Mouse (Mus musculus): ENCODE measurements around the gene Ern2. TPM values are rescaled to one million over a fixed set of nuclear protein-coding genes. Genes with fewer than 3 reads are reported as not detected.

The Ern2 gene
- total and polyA plus RNA-seq, 3 experiments: not detected

- TF ChIP-seq NRF1 (IDR thresholded peaks at IDR 0.05; ENCODE audit: insufficient read depth, low read depth, low read length, poor library complexity, severe bottlenecking) (peak; percentile 69), MXI1 (IDR thresholded peaks at IDR 0.05; ENCODE audit: low read depth, low read length) (peak; percentile 77), POLR2A (IDR thresholded peaks at IDR 0.05; ENCODE audit: control insufficient read depth in 1 of 2, insufficient read depth in 1 of 2, low read depth in 1 of 2, low read length in 2 of 2, poor library complexity in 1 of 2) (peak; percentile 78 to 88), ZNF384 (IDR thresholded peaks at IDR 0.05; ENCODE audit: low read depth, low read length) (no peak), EP300 (IDR thresholded peaks at IDR 0.05; ENCODE audit: low read depth in 1 of 2, low read length in 2 of 2) (no peak), NELFE (IDR thresholded peaks at IDR 0.05; ENCODE audit: low read depth, low read length) (peak; percentile 80), USF1 (IDR thresholded peaks at IDR 0.05; ENCODE audit: low read depth, low read length) (no peak), HCFC1 (IDR thresholded peaks at IDR 0.05; ENCODE audit: low read depth, low read length) (peak; percentile 81), RCOR1 (IDR thresholded peaks at IDR 0.05; ENCODE audit: low read depth, low read length) (no peak), GATA1 (IDR thresholded peaks at IDR 0.05; ENCODE audit: low read depth, low read length) (no peak), ETS1 (IDR thresholded peaks at IDR 0.05; ENCODE audit: low read depth, low read length) (no peak), RAD21 (IDR thresholded peaks at IDR 0.05; ENCODE audit: low read depth, low read length) (no peak), CHD2 (IDR thresholded peaks at IDR 0.05; ENCODE audit: low read length) (no peak), CHD1 (IDR thresholded peaks at IDR 0.05; ENCODE audit: low read depth, low read length) (peak; percentile 55; the same call in 1 of the 2 replicates), ELF1 (IDR thresholded peaks at IDR 0.05; ENCODE audit: low read depth, low read length) (no peak), SMC3 (IDR thresholded peaks at IDR 0.05; ENCODE audit: low read depth, low read length) (no peak), CTCF (IDR thresholded peaks at IDR 0.05 in 2 of 3, conservative IDR thresholded peaks at IDR 0.05 in 1 of 3; ENCODE audit: control insufficient read depth in 1 of 3, insufficient read depth in 1 of 3, low read depth in 2 of 3, low read length in 3 of 3, poor library complexity in 1 of 3, severe bottlenecking in 1 of 3) (no peak), POLR2AphosphoS2 (IDR thresholded peaks at IDR 0.05; ENCODE audit: low read length) (peak; percentile 76), MAFK (IDR thresholded peaks at IDR 0.05; ENCODE audit: borderline replicate concordance, low read depth, low read length) (no peak), MAZ (IDR thresholded peaks at IDR 0.05; ENCODE audit: low read depth, low read length) (peak; percentile 52; the same call in 1 of the 2 replicates)
Measured at GRCm38 (mm10) chr7:122158915-122159902, 26.8 kb downstream of the Ern2 start, which contains the start of gene Plk1 (continued).

GRCm38 (mm10) chr7:122158488-122158887, 27.5 kb downstream of the Ern2 start:
- peaks cover 3 to 19% of the 10 kb centered on the region in 2 experiments for H3K36me3 ChIP-seq (ENCODE audit: control insufficient read depth in 1 of 2, insufficient read depth in 2 of 2, low read length in 2 of 2)
- H3K79me2 ChIP-seq (ENCODE audit: control insufficient read depth, insufficient read depth, low read length, poor library complexity): peaks cover 48% of the 10 kb centered on the region
- H3K9ac ChIP-seq (ENCODE audit: control insufficient read depth, low read depth, low read length, poor library complexity, severe bottlenecking): peak overlapping the region; percentile 94
- no peaks in the 10 kb centered on the region for H3K27me3 ChIP-seq (ENCODE audit: control insufficient read depth in 1 of 2, insufficient read depth in 2 of 2, low read length in 2 of 2)
- peaks cover 8 to 19% of the 10 kb centered on the region in 2 experiments; a peak in 3 of 4 replicates for H3K4me1 ChIP-seq (ENCODE audit: control insufficient read depth in 1 of 2, insufficient read depth in 2 of 2, low read length in 2 of 2)
- TF ChIP-seq MYC (IDR thresholded peaks at IDR 0.05; ENCODE audit: low read depth, low read length) (no peak), CHD2 (IDR thresholded peaks at IDR 0.05; ENCODE audit: low read length) (no peak), MXI1 (IDR thresholded peaks at IDR 0.05; ENCODE audit: low read depth, low read length) (0 out of 2 replicates have a peak, but pooled peaks have one; percentile 0)
- no peaks in the 10 kb centered on the region for H3K9me3 ChIP-seq (replicated peaks; ENCODE audit: insufficient read depth, low read length)
- H3K27ac ChIP-seq (ENCODE audit: control insufficient read depth, low read depth, low read length): peak overlapping the region; percentile 85
- H3K4me3 ChIP-seq (ENCODE audit: control insufficient read depth in 1 of 2, insufficient read depth in 1 of 2, low read depth in 2 of 2, low read length in 2 of 2): peak overlapping the region; percentile 65 to 98
- no peak for DNase-seq (ENCODE audit: low read depth, low spot score)
